Mouse (Mus musculus) cerebral cortex, adult 2 months (tissue): ENCODE data around the gene Serhl.

Experiments
- WGBS: fragments of 180-500 bp; shearing (Covaris S2); methylation state at CpG from one replicate; pipeline ENCODE4 v1.1.7; 2018; 5-methylcytosine and 5-hydroxymethylcytosine counted together

Serhl gene

DNA sequence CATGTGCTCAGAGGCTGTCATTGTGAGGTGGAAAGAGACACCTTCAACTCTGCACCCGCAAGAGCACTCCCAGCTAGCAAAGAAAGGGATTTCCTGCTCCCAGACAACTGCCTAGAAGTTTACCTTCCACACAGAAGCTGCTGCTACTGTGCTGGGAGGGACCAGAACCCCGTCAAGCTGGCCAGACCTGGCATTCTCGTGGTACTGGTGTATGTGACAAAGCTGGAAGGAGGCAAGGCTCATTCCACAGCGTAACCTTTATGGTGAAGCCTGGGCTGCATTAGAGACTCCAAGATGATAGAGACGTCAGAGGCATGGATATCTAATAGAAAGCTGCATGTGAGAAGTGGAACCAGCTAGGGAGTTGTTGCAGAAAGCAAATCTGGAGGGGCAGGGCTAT is 35.3 kb downstream of the Serhl start:
- 72% methylated on average over 5 of the region's 5 CpGs for WGBS

DNA sequence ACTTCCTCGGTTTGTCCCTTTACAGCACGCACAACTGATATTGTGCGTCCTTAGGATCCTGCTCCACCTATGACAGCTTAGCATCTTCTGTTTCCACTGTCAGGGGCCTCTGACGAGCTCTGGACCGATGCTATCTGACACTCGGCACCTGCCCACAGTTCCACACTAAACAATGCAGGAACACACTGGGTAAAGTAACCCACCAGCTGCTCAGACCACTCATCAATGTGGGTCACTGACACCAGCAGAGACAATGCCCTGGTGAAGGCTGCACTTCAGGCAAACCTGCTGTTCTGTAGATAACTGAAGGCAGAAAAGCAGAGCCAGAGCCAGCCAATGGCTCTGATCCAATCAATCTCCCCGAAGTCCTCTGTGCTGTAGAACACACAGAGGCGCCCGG is 37.3 kb downstream of the Serhl start:
- 74% methylated on average over 9 of the region's 9 CpGs for WGBS

DNA sequence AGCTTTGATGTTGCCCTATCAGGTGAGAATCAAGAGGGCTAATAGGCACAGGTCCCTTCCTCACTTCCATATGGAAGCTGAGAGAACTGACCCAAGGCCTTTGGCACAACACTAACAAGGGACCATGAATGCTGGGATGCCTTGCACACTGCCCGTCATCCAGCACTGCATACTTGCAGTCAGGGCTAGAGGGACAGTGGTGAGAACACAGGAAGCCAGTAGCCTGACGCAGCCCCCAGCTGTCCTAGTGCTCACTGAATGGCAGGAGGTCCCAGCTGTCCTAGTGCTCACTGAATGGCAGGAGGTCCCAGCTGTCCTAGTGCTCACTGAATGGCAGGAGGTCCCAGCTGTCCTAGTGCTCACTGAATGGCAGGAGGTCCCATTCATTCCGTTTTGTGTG is 37.7 kb downstream of the Serhl start:
- WGBS: 81% methylated on average over 3 of the region's 3 CpGs

DNA sequence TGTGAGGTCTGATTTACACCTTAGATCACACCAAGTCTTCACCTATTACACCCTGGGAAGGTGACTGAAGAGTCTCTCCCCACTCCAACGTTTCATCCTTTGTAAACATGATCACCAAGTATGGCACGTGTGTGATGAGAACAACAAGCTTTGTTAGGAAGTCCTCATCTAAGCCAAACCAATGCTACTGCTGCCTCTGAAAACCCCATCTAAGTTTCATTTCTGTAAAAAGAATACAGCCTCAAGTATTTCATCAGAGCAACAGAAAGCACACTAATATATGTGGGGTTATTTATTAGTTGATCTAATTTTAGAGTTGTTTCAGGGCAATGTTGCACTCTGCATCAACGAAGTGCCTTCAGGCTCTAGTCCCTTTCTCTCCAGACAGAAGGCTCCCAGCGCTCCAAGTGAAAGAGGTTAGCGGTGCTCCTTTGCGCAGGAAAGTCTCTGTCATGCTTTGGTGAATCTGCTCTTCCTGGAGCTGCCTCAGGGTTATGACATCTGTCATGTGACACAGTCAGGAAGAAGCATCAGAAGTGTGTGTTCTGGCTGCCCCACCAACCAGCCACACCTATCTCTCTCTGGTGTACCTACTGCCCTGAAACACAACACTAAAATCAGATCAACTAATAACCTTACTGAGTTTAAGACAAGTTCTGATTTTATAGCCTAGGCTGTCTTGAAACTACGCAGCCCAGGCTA is 40.4 kb downstream of the Serhl start:
- WGBS: 89% methylated on average over 7 of the region's 7 CpGs

DNA sequence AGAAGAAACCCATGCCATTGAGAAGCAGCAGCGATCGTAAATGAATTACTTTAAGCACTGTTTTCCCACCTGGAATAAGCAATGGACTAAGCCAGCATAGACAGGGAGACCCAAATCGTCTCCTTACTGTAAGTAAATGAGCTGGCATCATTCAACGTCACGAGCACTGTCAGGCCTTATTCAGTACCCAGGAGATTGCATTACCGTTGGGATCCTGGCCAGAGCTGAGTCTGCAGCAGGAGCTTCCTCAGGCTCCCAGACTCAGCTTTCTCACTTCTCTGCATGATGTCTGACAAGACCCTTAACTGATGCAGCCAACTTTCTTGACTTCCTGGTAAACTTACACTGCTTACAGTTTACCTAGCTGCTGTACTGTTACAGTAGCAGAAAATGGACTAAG is 45.4 kb downstream of the Serhl start:
- WGBS: 52% methylated on average over 6 of the region's 6 CpGs

DNA sequence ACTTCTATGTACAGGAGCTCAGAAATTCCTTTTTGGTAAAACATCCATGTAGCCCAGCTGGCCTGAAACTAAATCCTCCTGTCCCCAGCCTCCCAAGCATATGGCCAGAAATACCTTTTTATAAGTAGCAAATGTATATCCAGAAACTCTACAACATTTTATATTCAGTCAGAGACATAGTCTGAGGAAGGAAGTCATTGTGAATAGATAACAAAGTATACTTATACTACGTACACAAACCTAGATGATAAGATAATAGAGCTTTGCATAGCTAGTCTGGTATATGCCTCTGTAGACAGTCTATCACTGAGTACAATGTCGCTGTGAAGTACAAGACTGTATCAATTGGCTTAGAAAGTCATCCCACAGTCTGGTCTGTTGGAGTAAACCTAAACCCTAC is 46.3 kb downstream of the Serhl start:
- 54% methylated on average over 2 of the region's 2 CpGs for WGBS

DNA sequence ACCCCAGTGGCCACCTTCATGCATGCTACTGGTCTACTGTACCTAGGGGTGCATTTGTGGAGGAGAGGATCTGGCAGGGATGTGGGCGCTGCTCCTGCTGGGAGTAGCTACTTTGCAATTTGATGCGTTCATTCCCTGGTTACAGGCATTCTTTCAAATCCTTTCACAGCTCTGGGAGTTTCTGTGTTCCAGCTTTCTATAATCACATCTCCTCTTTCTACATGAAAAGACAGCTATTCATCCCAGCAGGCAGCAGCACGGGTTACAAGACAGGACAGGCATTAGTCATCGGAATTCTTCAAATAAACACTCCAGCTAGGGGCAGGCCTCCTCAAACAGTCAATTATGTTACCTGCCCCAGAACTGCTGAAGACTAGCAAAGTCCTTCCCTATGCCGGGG is 53.6 kb downstream of the Serhl start:
- WGBS: 6% methylated on average over 5 of the region's 5 CpGs

DNA sequence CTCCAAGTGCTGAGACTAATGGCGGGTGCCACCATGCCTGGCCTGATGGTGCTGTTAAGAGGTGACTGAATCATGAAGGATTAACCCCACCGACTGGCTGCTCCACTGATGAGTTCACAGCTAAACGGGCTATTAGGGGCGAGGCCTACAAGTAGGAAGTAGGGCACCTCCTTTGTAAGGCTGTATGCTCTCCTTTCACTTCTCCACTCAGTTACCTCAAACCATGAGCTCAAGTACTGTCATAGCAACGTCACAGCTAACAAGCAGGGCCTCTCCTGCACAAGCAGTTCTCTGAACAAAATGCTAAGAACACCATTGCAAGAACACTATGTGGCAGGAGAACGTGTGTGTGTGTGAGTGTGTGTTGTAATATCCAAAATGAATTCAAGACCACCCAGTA is 56.2 kb downstream of the Serhl start:
- WGBS: 81% methylated on average over 6 of the region's 6 CpGs

DNA sequence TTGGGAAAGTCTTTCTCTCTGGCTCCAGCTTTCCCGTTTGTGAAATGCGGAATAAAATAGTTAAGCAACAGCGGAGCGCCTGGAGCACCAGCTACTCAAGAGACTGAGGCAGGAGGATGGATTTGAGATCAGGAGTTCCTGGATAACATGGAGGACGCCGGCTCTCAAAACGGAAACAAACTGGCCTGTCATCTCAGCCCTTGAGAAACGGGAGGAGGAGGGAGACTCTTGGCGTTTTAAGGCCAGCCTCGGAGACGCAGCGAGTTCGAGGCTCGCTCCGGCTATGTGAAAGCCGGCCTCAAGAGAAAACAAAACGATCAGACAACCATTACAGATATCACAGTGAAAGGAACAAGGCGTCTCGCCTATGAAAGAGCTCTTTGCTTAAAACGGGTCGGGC is 59.1 kb downstream of the Serhl start:
- 1% methylated on average over 21 of the region's 21 CpGs for WGBS

DNA sequence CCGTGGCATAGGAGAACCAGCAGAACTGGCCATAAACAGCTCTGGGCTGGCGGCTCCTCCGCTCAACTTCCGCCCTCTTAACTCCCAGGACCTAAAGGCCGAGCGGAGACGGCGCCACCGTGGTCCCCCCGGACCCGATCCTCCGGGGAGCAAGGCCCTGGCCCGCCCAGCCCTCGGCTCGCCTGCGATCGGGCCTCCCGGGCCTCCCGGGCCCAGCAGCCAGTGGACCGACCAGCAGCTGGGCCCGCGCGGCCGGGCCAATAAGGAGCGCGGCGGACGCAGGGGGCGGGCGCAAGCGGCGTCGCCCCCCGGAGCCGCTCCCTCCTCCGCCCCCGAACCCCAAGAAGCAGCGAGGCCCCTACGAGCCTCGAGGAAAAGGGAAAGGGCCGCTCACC is 59.5 kb downstream of the Serhl start:
- WGBS: under 1% methylated on average over 41 of the region's 41 CpGs

DNA sequence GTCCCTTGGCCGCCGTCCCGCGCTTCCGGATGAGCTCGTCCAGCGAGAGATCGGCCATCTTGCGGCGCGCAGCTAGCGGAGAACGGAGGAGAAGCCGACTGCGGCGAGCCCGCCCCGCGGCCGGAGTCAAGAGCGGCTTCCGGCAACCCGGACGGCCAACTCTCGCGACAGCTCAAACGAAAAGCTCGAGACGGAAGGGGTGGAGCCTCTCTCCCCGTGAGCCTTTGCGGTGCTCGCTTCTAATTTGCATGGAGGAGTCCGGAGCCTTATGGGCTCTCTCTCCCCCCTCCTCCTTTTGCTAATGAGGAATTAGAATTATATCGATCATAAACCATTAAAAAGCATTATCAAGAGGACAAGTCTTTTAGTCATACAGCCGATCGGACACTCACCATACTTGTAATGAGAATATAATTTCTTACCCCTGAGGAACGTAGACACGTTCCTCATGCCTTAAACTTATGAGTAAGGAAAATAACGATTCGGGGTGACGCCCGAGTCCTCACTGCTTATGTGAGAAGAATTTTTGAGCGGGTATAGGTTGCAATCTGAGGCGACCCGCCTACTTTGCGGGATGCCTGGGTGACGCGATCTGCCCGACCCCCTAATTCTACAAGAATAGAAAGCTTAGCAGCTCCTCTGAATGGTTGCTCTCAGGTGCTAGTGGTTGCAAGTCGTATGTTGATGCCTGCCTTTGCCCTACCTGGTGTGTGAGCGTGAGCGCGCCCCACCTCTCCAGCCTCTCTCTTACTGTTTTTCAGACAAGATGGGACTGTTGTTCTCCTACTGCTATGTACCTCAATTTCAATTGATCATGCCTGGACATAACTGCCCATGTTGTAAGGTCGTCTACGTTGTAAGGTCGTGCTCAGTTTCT is 60.1 kb downstream of the Serhl start, which contains the start of gene Poldip3:
Gene Poldip3, minus strand, starts transcription at position 189 of the 877 bp plus-strand sequence.
- under 1% methylated on average over 56 of the region's 56 CpGs for WGBS

DNA sequence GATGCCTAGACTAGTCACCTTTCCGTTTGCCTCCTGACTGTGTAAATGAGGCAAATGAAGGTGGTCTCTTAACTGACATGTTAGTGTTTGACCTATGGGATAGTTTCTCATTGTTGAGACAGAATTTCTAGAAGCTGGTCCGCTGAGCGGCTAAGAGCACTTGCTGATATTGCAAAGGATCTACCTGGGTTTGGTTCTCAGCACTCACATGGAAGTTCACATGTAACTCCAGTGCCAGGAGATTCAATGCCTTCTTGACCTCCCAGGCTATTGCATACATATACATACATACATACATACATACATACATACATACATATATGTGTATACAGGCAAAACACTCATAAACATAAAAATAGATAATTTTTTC is 60.8 kb downstream of the Serhl start:
- 20% methylated on average over 3 of the region's 3 CpGs for WGBS

DNA sequence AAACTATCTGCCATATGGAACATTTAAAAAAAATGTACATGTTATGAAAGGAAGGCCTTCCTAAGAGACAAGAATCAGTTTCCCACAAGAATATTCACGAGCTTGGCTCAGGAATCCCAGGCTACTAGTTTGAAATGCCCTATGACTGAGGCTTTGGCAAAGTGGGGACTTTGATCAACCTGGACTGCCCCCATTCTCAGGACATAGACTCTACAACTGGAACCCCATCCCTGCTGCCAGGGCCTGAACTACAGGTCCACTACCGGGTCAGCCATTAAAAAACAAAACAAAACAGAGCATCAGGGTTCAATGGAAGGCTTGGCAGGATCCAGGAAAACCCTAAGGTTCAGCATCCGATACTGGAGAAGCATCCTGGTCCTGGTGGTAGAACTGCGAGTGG is 61.4 kb downstream of the Serhl start:
- 76% methylated on average over 4 of the region's 4 CpGs for WGBS

DNA sequence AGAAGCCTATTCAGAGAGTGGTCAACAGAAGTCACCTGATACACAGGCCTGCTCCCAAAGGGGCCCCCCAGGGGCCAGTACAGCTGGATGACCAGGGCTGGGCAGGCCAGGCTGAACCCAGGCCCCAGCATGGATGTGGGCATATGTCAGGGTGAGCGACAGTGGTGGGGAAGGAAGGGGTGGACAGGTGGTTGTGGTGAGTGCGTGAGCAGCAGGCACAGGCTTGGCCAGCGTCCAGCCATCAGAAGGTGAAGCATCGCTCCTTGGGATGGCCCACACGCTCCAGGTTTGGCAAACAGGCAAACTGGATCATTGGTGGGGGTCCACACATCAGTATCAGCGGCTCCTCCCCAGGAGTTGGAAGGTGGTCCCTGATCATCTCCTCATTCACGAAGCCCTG is 65.0 kb downstream of the Serhl start:
- WGBS: 95% methylated on average over 7 of the region's 7 CpGs

DNA sequence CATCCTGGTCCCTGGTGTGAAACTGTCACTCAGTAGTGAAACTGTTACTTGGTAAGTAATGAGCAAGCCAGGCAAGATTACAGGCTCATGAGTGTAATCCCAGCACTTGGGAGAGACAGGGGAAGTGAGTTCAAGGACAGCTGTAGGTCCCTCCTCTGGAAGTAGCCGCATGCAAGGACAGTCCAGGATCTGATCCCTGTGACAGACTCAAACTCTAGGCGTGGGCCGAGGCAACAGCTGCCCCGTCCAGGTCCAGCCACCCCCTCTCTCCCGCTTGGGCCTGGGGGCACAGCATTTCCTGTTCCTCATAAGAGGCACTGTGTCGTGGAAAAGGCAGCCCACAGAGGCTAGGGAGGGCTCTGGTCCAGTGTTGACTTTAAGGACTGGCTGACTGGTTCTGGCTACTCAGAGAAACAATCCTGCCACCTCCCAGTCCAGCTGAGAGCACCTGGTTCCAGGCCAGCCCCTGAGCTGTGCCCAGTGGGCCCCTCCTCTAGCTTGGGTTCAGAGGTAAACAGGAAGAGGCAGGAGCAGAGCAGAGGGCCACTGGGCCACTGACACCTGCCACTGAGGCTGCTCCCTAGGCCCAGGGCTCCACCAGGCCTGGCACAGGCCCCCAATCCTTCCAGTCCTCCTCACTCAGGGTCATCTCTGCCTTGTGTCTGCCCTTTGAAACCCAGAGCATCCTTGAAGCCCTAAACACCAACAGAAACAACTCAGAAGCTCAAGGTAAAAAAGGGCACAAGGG is 66.5 kb downstream of the Serhl start:
- 81% methylated on average over 6 of the region's 6 CpGs for WGBS

DNA sequence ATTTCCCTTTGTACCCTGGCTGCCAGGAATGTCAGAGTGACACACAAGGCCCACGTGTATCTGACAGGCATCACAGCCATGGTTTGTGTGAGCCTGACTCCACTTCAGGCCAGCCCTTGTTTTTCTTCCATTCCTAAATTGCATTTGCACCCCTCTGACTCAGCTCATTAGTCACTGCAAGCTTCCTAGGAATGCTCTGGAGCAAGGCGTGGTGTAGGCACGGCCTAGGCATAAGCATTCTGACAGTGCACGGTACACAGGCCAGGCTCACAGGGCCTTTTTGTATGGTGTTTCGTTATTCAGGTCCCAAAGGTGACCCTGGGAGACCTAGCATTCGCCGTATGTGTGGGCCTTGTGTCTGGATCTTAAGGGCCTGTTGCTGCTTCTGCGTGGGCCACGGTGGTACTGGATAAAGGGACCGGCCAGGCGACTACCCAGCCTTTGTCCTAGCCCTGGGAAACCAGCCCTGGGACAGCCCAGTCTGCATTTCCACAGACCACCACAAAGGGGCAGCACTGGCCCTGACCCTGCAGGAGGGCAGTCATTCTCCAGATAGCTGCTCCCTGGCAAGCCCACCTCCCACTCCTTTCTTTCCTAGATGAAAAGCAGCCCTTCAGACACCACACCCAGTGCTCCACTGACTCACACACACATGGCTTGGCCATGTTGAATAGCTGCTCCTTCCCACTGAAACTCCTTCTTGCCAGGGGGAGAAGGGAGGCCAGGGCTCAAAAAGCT is 67.8 kb downstream of the Serhl start:
- WGBS: 64% methylated on average over 11 of the region's 11 CpGs

DNA sequence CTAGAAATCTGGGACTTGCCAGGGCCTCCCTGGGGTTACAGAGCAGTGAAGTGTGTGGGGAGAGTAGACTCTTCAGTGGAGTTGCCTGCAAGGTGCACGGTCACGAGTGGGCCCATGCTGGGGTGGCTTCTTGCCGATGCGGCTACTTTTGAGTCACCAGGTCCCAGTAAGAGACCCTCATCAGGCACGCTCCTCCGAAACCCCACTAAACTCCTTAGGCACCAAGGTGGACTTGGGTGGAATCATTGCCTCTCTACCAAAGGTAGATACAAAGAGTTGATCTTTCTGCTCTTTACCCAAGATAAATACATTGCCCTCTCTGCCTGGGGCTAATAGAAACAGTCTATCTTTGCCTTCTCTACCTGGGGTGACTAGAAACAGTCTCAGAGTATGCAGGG is 68.4 kb downstream of the Serhl start:
- WGBS: 98% methylated on average over 6 of the region's 6 CpGs

DNA sequence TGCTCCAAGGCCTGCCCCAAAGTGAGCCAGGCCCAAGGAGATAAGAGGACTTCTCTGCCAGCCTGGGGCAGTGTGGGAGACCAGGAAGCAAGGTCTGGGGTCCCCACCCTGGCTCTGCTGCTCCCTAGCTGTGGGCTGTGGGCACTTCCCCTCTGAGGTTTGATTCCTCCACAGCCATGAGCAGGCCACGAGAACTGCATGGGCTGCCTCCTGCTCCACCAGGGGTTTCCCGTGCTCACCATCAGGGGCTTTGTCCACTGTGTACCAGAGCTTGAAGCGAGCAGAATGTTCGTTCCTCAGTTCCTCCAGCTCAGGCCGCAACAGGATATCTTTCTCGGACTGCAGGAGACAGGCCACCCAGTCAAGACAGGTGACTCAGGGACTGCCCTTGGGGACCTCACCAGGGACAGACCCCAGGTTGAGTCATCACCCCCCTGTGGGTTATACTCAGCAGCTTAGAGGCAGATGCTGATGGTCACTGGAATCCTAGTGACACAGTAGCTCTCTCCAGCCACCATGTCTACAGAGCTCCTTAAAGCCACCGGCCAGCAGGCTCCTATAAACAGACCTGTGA is 69.4 kb downstream of the Serhl start:
- WGBS: 91% methylated on average over 7 of the region's 7 CpGs

DNA sequence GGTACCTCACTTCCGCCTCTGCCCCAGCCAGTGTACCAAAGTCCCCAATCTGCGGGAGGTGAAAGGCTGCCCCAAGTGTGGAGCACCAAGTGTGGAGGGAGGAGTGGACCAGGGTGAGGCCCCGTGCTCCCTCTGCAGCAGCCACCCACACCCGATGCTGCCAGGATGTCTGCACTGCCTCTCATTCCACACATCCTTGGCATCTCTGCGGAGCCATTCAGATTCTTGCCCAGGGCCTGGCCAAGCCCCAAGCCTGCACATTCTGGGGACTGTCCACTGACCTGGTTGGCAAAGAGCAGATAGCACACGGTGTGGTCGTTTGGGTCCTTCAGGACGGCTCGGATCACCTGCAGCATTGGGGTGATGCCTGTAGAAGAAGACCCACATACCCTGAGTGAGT is 70.5 kb downstream of the Serhl start:
- 83% methylated on average over 9 of the region's 9 CpGs for WGBS

DNA sequence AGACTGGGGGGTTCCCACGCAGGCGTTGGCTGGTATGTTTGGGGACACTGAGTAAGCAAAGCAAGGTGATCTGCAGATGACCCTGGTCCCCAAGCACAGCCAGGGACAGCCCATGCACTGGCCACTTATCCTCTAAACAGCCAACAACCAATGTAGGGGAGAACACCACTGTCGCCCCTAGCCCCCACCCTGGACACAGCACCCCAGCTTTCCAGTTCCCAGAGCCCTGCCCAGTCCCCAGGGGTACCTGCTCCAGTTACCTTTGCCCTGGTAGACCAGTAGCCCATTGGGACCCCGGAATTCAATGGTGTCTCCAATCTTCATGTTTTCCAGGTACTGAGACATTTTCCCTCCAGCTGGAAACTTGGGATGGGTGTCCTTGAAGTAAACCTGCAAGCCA is 71.3 kb downstream of the Serhl start:
- WGBS: 96% methylated on average over 4 of the region's 4 CpGs

DNA sequence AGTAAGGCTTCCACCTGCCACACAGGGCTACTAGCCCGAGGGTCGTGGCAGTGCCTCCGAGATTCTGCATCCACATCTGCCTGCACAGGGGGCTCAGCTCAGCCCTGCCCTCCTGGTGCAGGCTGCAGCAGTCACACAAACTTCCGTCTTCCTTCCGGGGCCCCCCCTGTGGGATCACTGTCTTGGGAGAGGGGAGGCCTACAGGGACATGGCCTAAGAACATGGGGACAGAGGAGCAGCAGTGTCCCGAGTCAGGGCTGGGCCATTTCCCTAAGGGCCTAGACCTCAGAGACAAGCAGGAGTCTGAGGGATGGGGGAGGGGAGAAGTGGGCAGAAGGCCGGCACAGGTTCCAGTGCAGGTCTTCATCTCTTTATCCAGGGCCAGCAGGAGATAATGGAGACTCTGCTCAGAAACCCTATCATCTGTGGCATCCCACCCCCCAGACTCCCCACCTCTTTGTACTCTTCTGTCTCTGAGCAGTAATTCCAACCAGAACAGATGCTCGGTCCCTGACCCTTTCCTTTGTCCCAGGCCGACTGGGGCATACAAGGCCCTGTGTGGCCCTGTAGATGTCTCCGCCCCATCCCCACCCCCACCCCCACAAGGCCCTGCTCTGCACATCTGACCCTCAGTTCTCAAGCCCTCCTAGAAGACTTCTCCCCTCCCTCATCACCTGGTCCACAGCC is 71.9 kb downstream of the Serhl start:
- WGBS: 74% methylated on average over 10 of the region's 10 CpGs
